Mouse (Mus musculus) layer of hippocampus, postnatal 14 days (tissue): Measurements from ENCODE around the gene Ube4b. TPM values are rescaled to one million over a fixed set of nuclear protein-coding genes. Genes with fewer than 3 reads are reported as not detected.

Source experiments
- DNase-seq, 2 experiments: peaks; one replicate each; pipeline ENCODE4 v3.0.0; 2021 to 2022; ENCODE audit warnings: low spot score in 2 of 2, mixed read lengths in 1 of 2
- total RNA-seq, 2 experiments: library from RNA; stranded (reverse); gene quantifications; 2 replicates each; pipeline ENCODE4 v1.2.3; 2021

Gene Ube4b
- total RNA-seq, 2 experiments from 2014 or later = 107 to 110 TPM

GRCm38 (mm10) chr4:149340680-149341079 lies 85.9 kb downstream of the Ube4b start:
- DNase-seq = no peak

DNA sequence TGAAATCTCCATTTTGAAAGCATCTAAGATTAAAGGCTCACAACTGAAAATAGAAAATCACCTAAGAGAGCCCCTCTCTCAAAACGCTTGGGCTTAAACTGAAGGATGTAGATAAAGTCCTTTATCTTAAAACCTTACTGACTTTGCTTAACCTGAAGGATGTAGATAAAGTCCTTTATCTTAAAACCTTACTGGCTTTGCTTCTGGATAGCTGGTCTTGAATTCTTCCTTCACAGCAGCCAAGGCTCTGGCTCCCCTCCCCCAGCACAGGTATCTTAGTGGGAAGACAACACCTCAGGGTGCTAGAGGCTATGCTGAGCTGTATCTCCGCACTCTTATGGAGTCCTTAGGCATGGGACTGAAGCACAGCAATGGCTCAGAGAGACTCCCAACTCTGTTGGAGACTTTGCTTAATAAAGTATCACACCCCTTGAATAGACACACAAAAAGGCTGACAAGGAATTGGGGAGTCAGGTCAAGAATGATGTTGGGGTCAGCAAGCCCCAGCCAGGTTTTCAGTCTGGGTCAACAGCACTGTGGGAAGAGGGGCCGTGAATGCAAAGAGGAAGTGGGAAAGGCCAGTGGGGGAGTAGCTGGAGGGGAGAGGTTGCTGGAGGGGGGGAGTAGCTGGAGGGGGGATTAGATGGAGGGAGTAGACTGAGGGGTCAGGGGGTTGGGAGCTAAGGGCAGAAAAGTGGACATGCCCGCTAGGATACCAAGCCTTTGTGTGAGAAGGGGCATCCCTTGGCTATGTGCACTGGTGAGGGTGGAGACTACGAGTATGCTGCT lies 86.9 kb downstream of the Ube4b start:
- DNase-seq = no peak

- DNase-seq = peak in 1 of 2 experiments; percentile 44
Measured at GRCm38 (mm10) chr4:149338137-149338536, 88.4 kb downstream of the Ube4b start.

GRCm38 (mm10) chr4:149337353-149337752 lies 89.2 kb downstream of the Ube4b start:
- DNase-seq = no peak

DNA sequence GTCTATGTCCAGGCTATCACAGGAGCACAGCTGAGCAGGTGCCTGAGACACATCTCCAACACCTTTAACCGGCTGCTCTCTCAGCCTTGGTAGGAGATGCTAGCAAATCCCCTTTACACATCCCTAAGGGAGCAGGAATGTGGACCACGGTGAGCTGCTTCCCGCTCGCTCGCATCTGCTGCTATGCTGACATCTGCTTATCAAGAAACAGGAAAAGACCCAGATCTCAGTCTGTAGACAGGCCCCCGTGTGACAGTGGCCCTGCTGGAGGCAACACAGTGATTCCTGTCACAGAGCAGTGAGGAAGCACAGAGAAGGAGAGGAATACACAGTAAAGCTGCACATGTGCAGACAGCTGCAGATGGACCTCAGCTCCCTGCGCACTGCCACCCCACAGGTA lies 90.2 kb downstream of the Ube4b start:
- DNase-seq = no peak

DNA sequence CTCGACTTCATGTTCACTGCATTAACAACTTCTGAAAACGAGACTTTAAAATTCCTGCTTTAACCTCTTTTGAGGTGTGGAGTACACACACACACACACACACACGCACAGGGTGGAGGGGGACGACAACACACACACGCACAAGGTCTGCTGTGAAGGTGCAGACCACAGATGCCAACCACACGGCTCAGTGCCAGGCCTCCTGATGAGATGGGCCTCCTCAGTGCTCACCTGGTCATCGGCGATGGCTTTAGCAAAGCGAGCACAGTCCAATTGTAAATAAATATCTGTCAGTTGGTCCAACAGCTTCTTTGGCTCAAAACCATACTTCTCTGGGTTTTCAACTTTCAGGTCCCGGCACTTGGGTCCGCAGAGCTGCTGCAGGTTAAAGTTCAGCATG lies 91.7 kb downstream of the Ube4b start:
- DNase-seq = no peak

- no peak for DNase-seq
Measured at GRCm38 (mm10) chr4:149332726-149333125, 93.8 kb downstream of the Ube4b start.

DNA sequence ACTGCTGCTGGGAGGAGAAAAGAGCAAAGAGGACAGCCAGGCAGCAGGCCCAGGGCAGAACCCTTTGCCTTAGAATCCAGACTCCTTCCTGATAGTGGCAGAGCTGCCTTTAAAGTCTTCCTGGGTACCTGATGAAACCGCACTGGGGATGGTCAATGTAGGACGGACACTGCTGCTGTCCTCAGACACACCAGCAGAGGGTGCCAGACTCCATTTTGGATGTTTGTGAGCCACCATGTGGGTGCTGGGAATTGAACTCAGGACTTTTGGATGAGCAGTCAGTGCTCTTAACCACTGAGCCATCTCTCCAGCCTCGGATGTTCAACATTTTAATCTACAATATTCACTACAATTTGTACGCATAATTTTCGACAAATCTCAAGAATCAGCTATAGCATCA lies 96.1 kb downstream of the Ube4b start:
- no peak for DNase-seq

DNA sequence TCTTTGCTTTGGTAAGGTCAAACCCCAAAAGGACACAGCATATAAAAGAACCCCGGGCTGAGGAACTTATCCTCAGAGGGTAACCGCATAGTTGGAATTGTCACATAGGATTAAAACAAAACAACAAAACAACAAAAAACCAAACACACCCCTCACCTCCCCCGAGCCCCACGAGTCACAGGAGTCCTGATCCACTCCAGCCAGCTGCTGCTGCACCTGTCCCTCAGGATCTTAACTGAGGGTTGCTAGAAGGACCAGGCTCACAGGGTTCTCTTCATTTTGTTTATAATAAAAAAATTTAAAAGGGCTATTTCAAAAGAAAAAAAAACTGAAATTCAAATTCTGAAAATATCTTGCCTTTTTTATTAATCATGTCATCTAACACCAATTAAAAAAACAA lies 97.8 kb downstream of the Ube4b start:
- DNase-seq = no peak

DNA sequence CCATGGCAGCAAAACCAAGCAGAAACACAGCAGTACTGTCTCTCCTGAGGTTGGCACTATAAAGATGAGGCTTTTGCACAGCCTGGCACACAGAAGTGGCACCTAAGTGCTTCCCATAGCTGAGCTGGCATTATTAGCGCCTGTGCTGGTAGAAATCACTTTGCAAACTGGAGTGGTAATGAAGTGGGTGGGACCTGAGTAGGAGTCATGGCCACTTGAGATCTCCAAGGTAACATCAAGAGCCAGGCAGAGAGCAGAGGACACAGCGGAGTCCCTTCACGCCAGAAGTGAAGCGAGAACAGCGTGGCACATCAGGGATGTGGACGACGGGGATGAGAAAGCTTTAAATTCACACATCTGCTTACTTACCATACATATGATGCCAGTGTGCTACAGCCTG lies 99.3 kb downstream of the Ube4b start:
- no peak for DNase-seq

- DNase-seq = no peak
Measured at GRCm38 (mm10) chr4:149325411-149326162, 101.0 kb downstream of the Ube4b start.

GRCm38 (mm10) chr4:149323730-149324129 lies 102.8 kb downstream of the Ube4b start:
- DNase-seq = no peak

- no peak for DNase-seq
Measured at GRCm38 (mm10) chr4:149322718-149323117, 103.8 kb downstream of the Ube4b start.

DNA sequence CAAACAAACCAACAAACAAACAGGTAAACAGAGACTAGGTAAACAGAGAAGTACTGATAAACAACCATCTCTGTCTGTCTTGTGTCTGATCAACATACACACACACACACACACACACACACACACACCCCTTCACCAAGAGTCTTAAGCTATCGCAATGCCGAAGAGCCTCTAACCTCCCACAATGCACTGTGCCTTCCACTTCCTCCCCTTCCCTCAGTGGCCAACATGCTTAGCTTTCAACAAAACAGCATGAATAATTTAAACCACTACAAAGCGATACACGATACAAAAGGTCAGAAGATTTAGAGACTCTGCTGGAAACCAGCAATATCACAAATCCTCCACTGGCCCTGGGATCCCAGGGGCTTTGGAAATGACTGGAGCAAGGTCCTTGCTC lies 104.3 kb downstream of the Ube4b start:
- no peak for DNase-seq

DNA sequence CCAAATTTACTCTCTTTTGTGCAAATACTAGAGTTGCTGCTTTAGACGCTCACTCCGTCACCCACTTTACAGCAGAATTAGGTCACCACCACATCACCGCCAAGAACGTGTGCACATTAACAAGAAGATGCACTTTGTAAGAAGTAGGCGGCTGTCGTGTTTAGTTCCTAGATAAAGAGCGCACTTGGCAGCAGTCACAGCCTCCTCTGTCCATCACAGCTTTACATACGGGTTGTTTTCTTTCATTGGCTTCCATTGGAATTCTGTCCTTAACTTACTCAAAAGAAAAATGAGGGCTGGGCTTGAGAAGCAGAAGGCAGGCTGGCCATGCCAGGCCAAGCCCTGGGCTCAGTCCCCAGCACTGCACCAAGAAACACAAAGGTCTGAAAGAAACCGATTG lies 107.5 kb downstream of the Ube4b start:
- DNase-seq = no peak

DNA sequence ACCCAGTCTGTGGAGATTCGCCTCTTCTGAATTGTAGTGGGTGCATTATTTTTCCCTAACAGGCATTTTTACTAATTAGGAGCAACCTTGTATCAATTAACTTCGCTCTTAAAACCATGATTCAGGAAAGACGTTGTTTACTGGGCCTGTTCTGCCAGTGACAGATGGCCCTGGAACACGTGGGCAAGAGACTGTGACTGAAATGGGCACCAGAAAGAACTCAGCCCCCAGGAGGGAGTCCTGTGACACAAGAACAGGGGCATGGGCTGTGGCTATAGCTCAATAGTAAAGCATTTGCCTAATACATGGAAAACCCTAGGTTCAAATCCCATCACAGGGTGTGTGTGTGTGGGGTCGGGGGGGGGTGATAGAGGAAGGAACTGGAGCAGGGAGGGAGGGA lies 109.2 kb downstream of the Ube4b start:
- DNase-seq = peak in 1 of 2 experiments; percentile 61

DNA sequence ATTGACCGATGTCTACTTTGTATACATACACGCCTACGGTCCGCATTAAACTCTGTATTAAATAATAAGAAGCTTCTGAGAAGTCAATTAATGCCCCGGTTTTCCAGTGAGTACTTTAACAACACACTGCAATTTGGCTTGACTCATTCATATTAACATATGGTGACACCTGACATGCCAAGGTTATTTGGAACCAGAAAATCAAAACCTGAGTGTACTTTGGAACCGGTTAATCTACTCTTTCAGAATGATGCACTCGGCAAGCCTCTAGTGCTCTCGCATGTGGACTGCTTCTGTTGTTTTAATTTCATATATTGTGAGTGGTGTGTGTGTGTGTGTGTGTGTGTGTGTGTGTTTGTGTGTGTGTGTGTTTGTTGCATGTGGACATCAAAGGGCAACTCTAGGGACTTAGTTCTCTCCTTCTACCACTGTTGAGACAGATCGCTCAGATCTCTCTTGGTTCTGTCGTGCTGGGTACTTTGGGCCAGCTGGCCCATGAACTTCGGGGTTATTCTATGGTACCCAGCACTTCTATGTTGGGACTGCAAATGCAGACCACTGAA lies 112.2 kb downstream of the Ube4b start:
- DNase-seq = no peak

DNA sequence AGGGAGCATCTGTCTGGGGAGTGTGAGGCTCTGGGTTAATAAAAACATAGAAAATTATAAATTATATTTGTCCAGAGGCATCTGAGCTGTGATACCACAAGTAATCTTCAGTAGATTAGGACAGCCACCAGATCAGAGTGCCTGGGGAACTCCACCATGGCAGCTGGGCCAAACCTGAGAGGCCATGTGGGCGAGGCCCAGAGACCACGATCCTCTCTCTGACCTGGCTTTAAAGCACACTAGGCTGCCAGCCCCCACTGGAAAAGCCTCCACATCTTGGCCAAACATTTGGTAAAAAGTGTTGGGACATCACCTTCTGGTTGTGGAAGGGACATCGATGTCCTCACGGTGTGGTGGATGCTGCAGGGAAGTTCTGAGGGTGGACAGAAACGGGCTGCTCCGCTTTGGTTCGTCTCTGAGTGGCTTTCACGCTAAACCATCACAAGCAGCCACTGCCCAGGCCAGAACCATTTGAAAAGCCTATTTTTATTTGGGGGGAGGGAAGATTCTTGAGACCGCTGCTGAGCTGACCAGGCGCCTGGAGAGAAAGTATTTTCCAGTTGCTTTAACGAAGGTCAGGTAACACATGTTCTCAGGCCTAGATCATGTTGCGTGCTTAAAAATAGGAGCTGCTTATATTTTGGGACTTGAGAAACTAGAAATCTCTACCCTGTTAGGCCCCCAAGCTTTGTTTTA lies 112.8 kb downstream of the Ube4b start:
- DNase-seq = no peak

- no peak for DNase-seq
Measured at GRCm38 (mm10) chr4:149311996-149312395, 114.6 kb downstream of the Ube4b start.

DNA sequence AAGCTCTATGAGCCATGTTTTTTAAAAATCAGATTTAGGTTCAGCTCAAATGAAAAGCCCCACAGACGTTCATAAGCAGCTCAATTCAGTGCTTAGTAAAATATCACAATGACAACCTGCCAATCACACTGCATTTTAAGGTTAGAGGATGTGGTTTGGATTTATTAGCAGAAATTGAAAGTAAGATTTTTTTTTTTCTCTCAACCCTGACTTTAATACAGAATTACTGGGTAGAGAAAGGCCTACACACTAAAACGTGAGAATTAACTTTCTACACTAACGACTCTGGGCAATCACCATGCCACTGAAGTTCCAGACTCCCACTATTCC lies 118.1 kb downstream of the Ube4b start:
- no peak for DNase-seq

DNA sequence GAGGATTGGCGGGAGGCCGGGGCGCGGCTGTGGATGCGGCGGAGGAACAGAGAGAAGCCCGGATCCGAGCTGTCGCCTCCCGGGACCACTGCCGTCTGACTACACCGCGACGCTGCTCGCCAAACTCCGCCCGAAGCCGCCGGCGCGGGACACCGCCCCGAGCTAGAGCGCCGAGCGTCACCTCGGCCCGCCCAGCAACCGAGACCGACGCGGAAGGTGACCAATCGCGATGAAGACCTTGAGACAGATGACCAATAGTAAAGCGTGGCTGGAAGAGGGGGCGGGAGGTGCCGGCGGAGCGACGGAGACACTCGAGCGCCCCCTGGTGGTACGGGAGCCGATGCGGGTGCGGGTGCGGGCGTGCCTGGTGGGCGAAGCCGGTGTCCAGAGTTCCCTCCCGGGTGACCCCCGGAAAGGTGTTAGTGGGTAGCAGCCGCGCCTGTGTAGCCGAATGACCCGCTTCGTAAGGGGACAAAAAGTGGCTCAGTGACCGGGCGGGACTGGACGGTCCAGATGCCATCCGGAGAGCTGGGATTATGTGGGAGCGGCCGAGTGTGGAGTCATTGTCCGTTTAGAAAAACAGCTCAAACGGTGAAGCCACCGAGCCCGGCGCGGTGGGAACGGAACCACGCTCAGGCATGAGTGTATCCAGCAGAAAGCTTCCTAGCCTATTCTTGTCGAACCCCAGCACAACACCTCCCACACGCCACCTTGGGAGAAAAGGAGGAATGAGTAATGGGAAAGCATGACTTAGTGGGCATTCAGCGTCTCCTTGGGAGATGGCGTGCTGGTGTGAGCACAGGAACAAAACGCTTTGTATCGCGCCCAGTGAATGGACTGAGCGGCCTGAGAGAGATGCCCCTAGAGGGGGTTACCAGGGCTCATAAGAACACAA lies 118.7 kb downstream of the Ube4b start, which contains the start of gene Kif1b:
Gene Kif1b (minus strand): TSS at position 98 of the 895 bp plus-strand sequence.
- peak; percentile 99 to 100 for DNase-seq
